Mouse (Mus musculus): ENCODE results near the gene Fbxl2.

GRCm38 (mm10) chr9:114014034-114014433 lies 32.0 kb downstream of the Fbxl2 start:
- TF ChIP-seq GATA1 (IDR thresholded peaks at IDR 0.05; ENCODE audit: borderline replicate concordance, low read length) (no peak), FLI1 (IDR thresholded peaks at IDR 0.05; ENCODE audit: low read length) (no peak)

Data from megakaryocyte, embryonic 14.5 days (primary cell).